29 mouse cellular contexts compared by ENCODE assay signal in the genomic region with DNA sequence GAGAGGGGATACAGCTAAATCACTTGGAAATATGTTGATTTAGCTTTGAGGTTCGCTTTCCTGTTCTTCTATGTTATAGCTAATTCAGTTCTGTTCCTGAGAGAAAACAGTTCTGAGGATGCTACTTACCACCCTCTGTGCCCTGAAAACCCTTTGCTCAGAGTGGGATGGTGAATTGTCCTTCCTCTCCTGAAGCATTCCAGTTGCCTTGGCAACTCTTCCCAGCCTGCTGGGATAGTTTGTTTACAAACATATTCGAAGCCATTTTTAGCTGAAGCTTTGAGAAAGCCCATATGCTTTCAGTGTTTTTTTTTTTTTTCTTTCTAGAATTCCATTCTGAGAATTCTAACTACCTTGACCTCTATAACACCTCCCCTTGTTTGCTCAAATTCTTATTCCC.
DNase-seq lines count a peak whose midpoint lies in the region; ATAC-seq and TF ChIP-seq lines count a peak whose summit lies in the region.
"Had no signal": no experiment of that assay in that cellular context is flagged by ENCODE, and none has a peak within 500 bp of the region (broad histone marks: within the 10 kb centered on the region; RNA-seq: fewer than 3 reads in every experiment).

No protein-coding gene starts in this region.

- no peaks in the 10 kb centered on the region for H3K27me3 ChIP-seq in forebrain, embryonic 14.5 days (replicated peaks; ENCODE audit: control insufficient read depth, insufficient read depth, low read length)
- H3K27me3 ChIP-seq in forebrain, embryonic 16.5 days (replicated peaks; ENCODE audit: control insufficient read depth, insufficient read depth, low read length), result no peaks in the 10 kb centered on the region
- no peaks in the 10 kb centered on the region for H3K27me3 ChIP-seq in lung, embryonic 14.5 days (ENCODE audit: insufficient read depth, low read length)
- H3K27me3 ChIP-seq in midbrain, embryonic 16.5 days (ENCODE audit: control insufficient read depth, insufficient read depth, low read depth, low read length), result no peaks in the 10 kb centered on the region
- H3K27me3 ChIP-seq: embryonic facial prominence, embryonic 13.5 days; heart, embryonic 12.5 days; hindbrain, embryonic 12.5 days; intestine, embryonic 15.5 days; liver, embryonic 15.5 days; megakaryocyte, embryonic 14.5 days; neural tube, embryonic 12.5 days; Patski had no signal

- TF ChIP-seq CTCF in lung, embryonic 14.5 days (IDR thresholded peaks at IDR 0.05; ENCODE audit: low read depth), result no peak

- no peak overlapping the region for H3K27ac ChIP-seq in forebrain, embryonic 14.5 days (ENCODE audit: low read depth, low read length)
- H3K27ac ChIP-seq in forebrain, embryonic 16.5 days (ENCODE audit: low read length), result no peak overlapping the region
- H3K27ac ChIP-seq in lung, embryonic 14.5 days (ENCODE audit: low read depth), result no peak overlapping the region
- H3K27ac ChIP-seq in midbrain, embryonic 16.5 days (ENCODE audit: low read length), result no peak overlapping the region
- H3K27ac ChIP-seq: embryonic facial prominence, embryonic 13.5 days; hindbrain, embryonic 12.5 days; intestine, embryonic 15.5 days; layer of hippocampus, adult 2 months; limb, embryonic 10.5 days; liver, embryonic 15.5 days; neural tube, embryonic 12.5 days; stomach, postnatal 0 days had no signal

- 37% methylated on average over 2 of the region's 2 CpGs for WGBS in forebrain, embryonic 14.5 days
- WGBS in forebrain, embryonic 16.5 days, result 31% methylated on average over 2 of the region's 2 CpGs
- WGBS in lung, embryonic 14.5 days, result 49% methylated on average over 2 of the region's 2 CpGs
- WGBS in midbrain, embryonic 16.5 days, result 30% methylated on average over 2 of the region's 2 CpGs

- no peaks in the 10 kb centered on the region for H3K36me3 ChIP-seq in forebrain, embryonic 14.5 days (ENCODE audit: control insufficient read depth, insufficient read depth, low read length)
- no peaks in the 10 kb centered on the region for H3K36me3 ChIP-seq in forebrain, embryonic 16.5 days (ENCODE audit: control insufficient read depth, insufficient read depth)
- no peaks in the 10 kb centered on the region for H3K36me3 ChIP-seq in lung, embryonic 14.5 days (ENCODE audit: insufficient read depth)
- no peaks in the 10 kb centered on the region for H3K36me3 ChIP-seq in midbrain, embryonic 16.5 days (ENCODE audit: control insufficient read depth, insufficient read depth, low read length)
- H3K36me3 ChIP-seq: embryonic facial prominence, embryonic 13.5 days; heart, embryonic 12.5 days; hindbrain, embryonic 12.5 days; intestine, embryonic 15.5 days; limb, embryonic 10.5 days; liver, embryonic 15.5 days; neural tube, embryonic 12.5 days had no signal

- H3K4me3 ChIP-seq in forebrain, embryonic 14.5 days (ENCODE audit: low read depth, low read length), result no peak overlapping the region
- H3K4me3 ChIP-seq in forebrain, embryonic 16.5 days (replicated peaks; ENCODE audit: low read length), result no peak overlapping the region
- H3K4me3 ChIP-seq in lung, embryonic 14.5 days (ENCODE audit: low read depth, low read length), result no peak overlapping the region
- no peak overlapping the region for H3K4me3 ChIP-seq in midbrain, embryonic 16.5 days (ENCODE audit: low read depth, low read length)
- H3K4me3 ChIP-seq: embryonic facial prominence, embryonic 13.5 days; erythroblast, embryonic 14.5 days; heart, embryonic 12.5 days; hindbrain, embryonic 12.5 days; intestine, embryonic 15.5 days; layer of hippocampus, adult 2 months; limb, embryonic 10.5 days; liver, embryonic 15.5 days; megakaryocyte, embryonic 14.5 days; neural tube, embryonic 12.5 days had no signal

- H3K4me1 ChIP-seq in forebrain, embryonic 14.5 days (ENCODE audit: control insufficient read depth, insufficient read depth, low read length), result peaks cover 9% of the 10 kb centered on the region
- peaks cover 4% of the 10 kb centered on the region; the same call in 1 of the 2 replicates for H3K4me1 ChIP-seq in forebrain, embryonic 16.5 days (replicated peaks; ENCODE audit: control insufficient read depth, insufficient read depth, low read length)
- no peaks in the 10 kb centered on the region for H3K4me1 ChIP-seq in lung, embryonic 14.5 days (ENCODE audit: insufficient read depth)
- H3K4me1 ChIP-seq in midbrain, embryonic 16.5 days (ENCODE audit: control insufficient read depth, insufficient read depth, low read length), result peaks cover 3% of the 10 kb centered on the region
- H3K4me1 ChIP-seq: embryonic facial prominence, embryonic 13.5 days; heart, embryonic 12.5 days; intestine, embryonic 15.5 days; limb, embryonic 10.5 days; liver, embryonic 15.5 days; megakaryocyte, embryonic 14.5 days had no signal

- ATAC-seq in forebrain, embryonic 14.5 days, result no peak
- no peak for ATAC-seq in forebrain, embryonic 16.5 days
- no peak; the same call in 1 of the 2 replicates for ATAC-seq in lung, embryonic 14.5 days (ENCODE audit: insufficient read depth)
- ATAC-seq in midbrain, embryonic 16.5 days, result 0 out of 2 replicates have a peak, but pooled peaks have one; percentile 60
- ATAC-seq: intestine, embryonic 15.5 days; lung, postnatal 0 days; Patski had no signal

- no peaks in the 10 kb centered on the region for H3K9me3 ChIP-seq in forebrain, embryonic 14.5 days (replicated peaks; ENCODE audit: control insufficient read depth, low read length)
- no peaks in the 10 kb centered on the region for H3K9me3 ChIP-seq in forebrain, embryonic 16.5 days (ENCODE audit: control insufficient read depth, low read length)
- no peaks in the 10 kb centered on the region for H3K9me3 ChIP-seq in lung, embryonic 14.5 days (ENCODE audit: low read depth, low read length)
- H3K9me3 ChIP-seq in midbrain, embryonic 16.5 days (replicated peaks; ENCODE audit: control insufficient read depth, low read length, poor library complexity, severe bottlenecking), result no peaks in the 10 kb centered on the region
- H3K9me3 ChIP-seq: embryonic facial prominence, embryonic 13.5 days; heart, embryonic 12.5 days; hindbrain, embryonic 12.5 days; intestine, embryonic 15.5 days; limb, embryonic 10.5 days; liver, embryonic 15.5 days; megakaryocyte, embryonic 14.5 days; neural tube, embryonic 12.5 days had no signal

- H3K9ac ChIP-seq in forebrain, embryonic 14.5 days (ENCODE audit: low read length), result no peak overlapping the region
- no peak overlapping the region for H3K9ac ChIP-seq in forebrain, embryonic 16.5 days (replicated peaks; ENCODE audit: low read depth, low read length)
- H3K9ac ChIP-seq in lung, embryonic 14.5 days, result no peak overlapping the region
- no peak overlapping the region for H3K9ac ChIP-seq in midbrain, embryonic 16.5 days (ENCODE audit: low read depth, low read length)
- H3K9ac ChIP-seq: embryonic facial prominence, embryonic 13.5 days; heart, embryonic 12.5 days; hindbrain, embryonic 12.5 days; intestine, embryonic 15.5 days; liver, embryonic 15.5 days; neural tube, embryonic 12.5 days had no signal

- peak; percentile 61 for DNase-seq in forebrain, embryonic 14.5 days (ENCODE audit: low spot score)
- peak; percentile 68 for DNase-seq in lung, embryonic 14.5 days
- DNase-seq in lung, postnatal 25 days (ENCODE audit: low spot score), result no peak
- peak; percentile 7 for DNase-seq in retina, postnatal 1 day
- DNase-seq in retina, embryonic 14.5 days (ENCODE audit: low spot score), result no peak
- no peak for DNase-seq in testis, postnatal 14 days (ENCODE audit: low spot score)
- DNase-seq: adrenal gland, adult 8-10 months; cerebellum, adult 9-11 months; gastrocnemius, postnatal 25 days; heart, adult 18-20 months; heart, postnatal 10 days; kidney, adult 8-10 months; kidney, postnatal 25 days; liver had no signal

- H3K4me2 ChIP-seq in forebrain, embryonic 14.5 days (ENCODE audit: low read length), result no peak overlapping the region
- H3K4me2 ChIP-seq in forebrain, embryonic 16.5 days (ENCODE audit: low read length), result no peak overlapping the region
- H3K4me2 ChIP-seq in lung, embryonic 14.5 days, result no peak overlapping the region
- H3K4me2 ChIP-seq in midbrain, embryonic 16.5 days (ENCODE audit: low read length), result no peak overlapping the region
- H3K4me2 ChIP-seq: embryonic facial prominence, embryonic 13.5 days; heart, embryonic 12.5 days; hindbrain, embryonic 12.5 days; intestine, embryonic 15.5 days; liver, embryonic 15.5 days; neural tube, embryonic 12.5 days had no signal

Comparison
In these comparisons a context has a peak if more than half of its experiments do, and no peak if none do; other contexts are left out.
1. DNase-seq: peak in forebrain, embryonic 14.5 days (single experiment), lung, embryonic 14.5 days (single experiment) and retina, postnatal 1 day (single experiment); none in lung, postnatal 25 days (single experiment), retina, embryonic 14.5 days (single experiment) and testis, postnatal 14 days (single experiment).